Mouse (Mus musculus): ENCODE measurements around the gene Snx12. TPM values are rescaled to one million over a fixed set of nuclear protein-coding genes. Genes with fewer than 3 reads are reported as not detected.

Gene Snx12
- polyA plus RNA-seq (2015; fragmentation: Nextera tagmentation; extraction: Ambion mirVana): 54.2 and 56.4 TPM in 2 replicates

GRCm38 (mm10) chrX:101221834-101222795, at the start of gene Snx12:
Gene Snx12, minus strand, starts transcription at chrX:101222563.
- Histone ChIP-seq H3K4me3 (ENCODE audit: low read length) (peak within 1 kb of the TSS; percentile 57), H3K27me3 (replicated peaks; ENCODE audit: control insufficient read depth, insufficient read depth, low read length) (no peaks in the 10 kb centered on the region)
- peak; percentile 94 for ATAC-seq

GRCm38 (mm10) chrX:101268755-101269124, 46.4 kb upstream of the Snx12 start, which contains the start of gene Gm20489:
Gene Gm20489, minus strand, starts transcription at chrX:101269023.
- Histone ChIP-seq H3K4me1 (ENCODE audit: control insufficient read depth, insufficient read depth, low read length) (no peaks in the 10 kb centered on the region), H3K27ac (ENCODE audit: low read length) (no peak within 1 kb of the TSS), H3K4me3 (ENCODE audit: low read length) (no peak within 1 kb of the TSS), H3K9me3 (ENCODE audit: control insufficient read depth, low read length) (no peaks in the 10 kb centered on the region), H3K36me3 (ENCODE audit: control insufficient read depth, insufficient read depth, low read length) (no peaks in the 10 kb centered on the region), H3K4me2 (ENCODE audit: low read depth, low read length) (no peak within 1 kb of the TSS), H3K27me3 (replicated peaks; ENCODE audit: control insufficient read depth, insufficient read depth, low read length) (no peaks in the 10 kb centered on the region), H3K9ac (ENCODE audit: low read depth, low read length) (no peak within 1 kb of the TSS)
- ATAC-seq: no peak
- 49% methylated on average over 3 of the region's 3 CpGs for WGBS

More at GRCm38 (mm10) chrX:101221834-101222795, at the start of gene Snx12:
- 15% methylated on average over 55 of the region's 55 CpGs for WGBS
- Histone ChIP-seq H3K9me3 (ENCODE audit: control insufficient read depth, low read length) (no peaks in the 10 kb centered on the region), H3K36me3 (ENCODE audit: control insufficient read depth, insufficient read depth, low read length) (no peaks in the 10 kb centered on the region), H3K4me1 (ENCODE audit: control insufficient read depth, insufficient read depth, low read length) (no peaks in the 10 kb centered on the region), H3K27ac (ENCODE audit: low read length) (peak within 1 kb of the TSS; percentile 61), H3K4me2 (ENCODE audit: low read depth, low read length) (peak within 1 kb of the TSS; percentile 51), H3K9ac (ENCODE audit: low read depth, low read length) (peak within 1 kb of the TSS; percentile 71)

DNA sequence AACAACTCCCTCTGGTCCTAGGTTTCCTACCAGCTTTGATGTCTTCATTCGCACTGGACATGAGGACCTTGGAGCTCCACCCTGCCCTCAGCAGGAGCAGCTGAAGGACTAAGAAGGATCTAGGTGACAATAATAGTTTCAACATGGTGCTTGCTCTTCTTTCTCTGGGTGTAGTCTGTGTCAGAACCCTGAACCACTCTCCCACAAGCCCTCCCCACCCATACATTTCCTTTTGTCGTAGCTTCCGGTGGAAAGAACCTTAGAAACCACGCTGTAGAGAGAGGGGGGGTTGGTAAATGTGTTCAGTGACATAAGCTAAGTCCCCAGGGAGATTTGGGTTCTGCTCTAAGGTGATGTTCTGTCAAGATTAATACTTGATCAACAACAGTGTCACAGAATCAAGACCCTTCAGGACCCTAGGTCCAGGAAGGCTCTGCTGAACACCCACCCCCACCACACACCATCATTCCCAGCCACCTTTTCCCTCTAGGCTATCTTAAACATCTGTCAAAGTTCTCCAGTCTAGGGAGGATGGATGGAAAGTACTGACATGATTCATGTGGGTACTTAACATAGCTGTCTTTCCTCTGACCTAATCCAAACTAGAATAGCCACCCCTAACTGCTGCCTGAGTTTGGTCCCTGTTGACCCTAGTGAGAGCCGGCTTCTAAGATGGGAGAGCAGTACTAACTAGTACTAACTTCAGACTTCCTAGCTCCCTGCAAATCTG, 45.8 kb upstream of the Snx12 start, which contains the start of gene Il2rg:
Gene Il2rg, minus strand, starts transcription at position 231 of the 730 bp plus-strand sequence.
- H3K36me3 ChIP-seq (ENCODE audit: control insufficient read depth, insufficient read depth, low read length): no peaks in the 10 kb centered on the region
- ATAC-seq: no peak
- H3K4me1 ChIP-seq (ENCODE audit: control insufficient read depth, insufficient read depth, low read length): no peaks in the 10 kb centered on the region
- H3K9me3 ChIP-seq (ENCODE audit: control insufficient read depth, low read length): no peaks in the 10 kb centered on the region
- no peak within 1 kb of the TSS for H3K9ac ChIP-seq (ENCODE audit: low read depth, low read length)
- H3K4me3 ChIP-seq (ENCODE audit: low read length): no peak within 1 kb of the TSS
- no peak within 1 kb of the TSS for H3K4me2 ChIP-seq (ENCODE audit: low read depth, low read length)
- 77% methylated on average over 5 of the region's 5 CpGs for WGBS
- no peak within 1 kb of the TSS for H3K27ac ChIP-seq (ENCODE audit: low read length)
- no peaks in the 10 kb centered on the region for H3K27me3 ChIP-seq (replicated peaks; ENCODE audit: control insufficient read depth, insufficient read depth, low read length)

DNA sequence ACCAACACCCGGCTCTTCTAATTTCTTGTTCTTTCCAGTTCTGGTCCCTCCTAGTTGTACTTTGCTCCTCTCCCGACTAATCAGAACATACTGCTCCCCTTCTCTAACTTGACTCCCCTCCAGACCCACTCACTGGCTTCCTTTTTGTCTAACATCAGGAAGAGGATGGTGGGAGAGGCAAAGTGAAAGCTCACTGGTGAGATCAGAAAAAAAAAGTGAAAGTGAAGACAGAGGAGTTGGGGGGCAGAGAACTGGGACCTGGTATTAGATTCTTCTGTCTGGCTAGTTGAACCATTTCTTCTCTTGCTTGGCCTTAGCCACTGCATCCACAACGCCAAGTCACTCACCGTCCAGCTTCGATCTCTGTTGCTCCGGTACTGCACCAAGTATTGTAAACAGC, 44.3 kb upstream of the Snx12 start:
- H3K27me3 ChIP-seq (replicated peaks; ENCODE audit: control insufficient read depth, insufficient read depth, low read length): no peaks in the 10 kb centered on the region
- no peaks in the 10 kb centered on the region for H3K9me3 ChIP-seq (ENCODE audit: control insufficient read depth, low read length)
- no peak overlapping the region for H3K27ac ChIP-seq (ENCODE audit: low read length)
- no peaks in the 10 kb centered on the region for H3K4me1 ChIP-seq (ENCODE audit: control insufficient read depth, insufficient read depth, low read length)
- H3K4me2 ChIP-seq (ENCODE audit: low read depth, low read length): no peak overlapping the region
- H3K9ac ChIP-seq (ENCODE audit: low read depth, low read length): no peak overlapping the region
- no peak overlapping the region for H3K4me3 ChIP-seq (ENCODE audit: low read length)
- no peaks in the 10 kb centered on the region for H3K36me3 ChIP-seq (ENCODE audit: control insufficient read depth, insufficient read depth, low read length)
- ATAC-seq: no peak
- 90% methylated on average over 6 of the region's 6 CpGs for WGBS

GRCm38 (mm10) chrX:101263892-101264291, 41.5 kb upstream of the Snx12 start, which contains the start of gene Gm614:
Gene Gm614, minus strand, starts transcription at chrX:101263992.
- no peak for ATAC-seq
- H3K9ac ChIP-seq (ENCODE audit: low read depth, low read length): no peak within 1 kb of the TSS
- no peak within 1 kb of the TSS for H3K27ac ChIP-seq (ENCODE audit: low read length)
- H3K9me3 ChIP-seq (ENCODE audit: control insufficient read depth, low read length): no peaks in the 10 kb centered on the region
- H3K4me2 ChIP-seq (ENCODE audit: low read depth, low read length): no peak within 1 kb of the TSS
- peaks cover 13% of the 10 kb centered on the region for H3K4me1 ChIP-seq (ENCODE audit: control insufficient read depth, insufficient read depth, low read length)
- no peaks in the 10 kb centered on the region for H3K27me3 ChIP-seq (replicated peaks; ENCODE audit: control insufficient read depth, insufficient read depth, low read length)
- WGBS: 88% methylated on average over 1 of the region's 1 CpGs
- no peaks in the 10 kb centered on the region for H3K36me3 ChIP-seq (ENCODE audit: control insufficient read depth, insufficient read depth, low read length)
- no peak within 1 kb of the TSS for H3K4me3 ChIP-seq (ENCODE audit: low read length)

GRCm38 (mm10) chrX:101260441-101261325, 38.3 kb upstream of the Snx12 start:
- Histone ChIP-seq H3K27me3 (replicated peaks; ENCODE audit: control insufficient read depth, insufficient read depth, low read length) (0 out of 2 replicates have a peak, but pooled peaks cover under 1% of the 10 kb centered on the region), H3K4me2 (ENCODE audit: low read depth, low read length) (0 out of 2 replicates have a peak overlapping the region, but pooled peaks have one; percentile 6), H3K9ac (ENCODE audit: low read depth, low read length) (no peak overlapping the region), H3K36me3 (ENCODE audit: control insufficient read depth, insufficient read depth, low read length) (no peaks in the 10 kb centered on the region), H3K4me3 (ENCODE audit: low read length) (no peak overlapping the region), H3K9me3 (ENCODE audit: control insufficient read depth, low read length) (no peaks in the 10 kb centered on the region), H3K27ac (ENCODE audit: low read length) (peak overlapping the region; percentile 45), H3K4me1 (ENCODE audit: control insufficient read depth, insufficient read depth, low read length) (peaks cover 13% of the 10 kb centered on the region)
- 31% methylated on average over 10 of the region's 13 CpGs for WGBS
- peak; percentile 66 for ATAC-seq

DNA sequence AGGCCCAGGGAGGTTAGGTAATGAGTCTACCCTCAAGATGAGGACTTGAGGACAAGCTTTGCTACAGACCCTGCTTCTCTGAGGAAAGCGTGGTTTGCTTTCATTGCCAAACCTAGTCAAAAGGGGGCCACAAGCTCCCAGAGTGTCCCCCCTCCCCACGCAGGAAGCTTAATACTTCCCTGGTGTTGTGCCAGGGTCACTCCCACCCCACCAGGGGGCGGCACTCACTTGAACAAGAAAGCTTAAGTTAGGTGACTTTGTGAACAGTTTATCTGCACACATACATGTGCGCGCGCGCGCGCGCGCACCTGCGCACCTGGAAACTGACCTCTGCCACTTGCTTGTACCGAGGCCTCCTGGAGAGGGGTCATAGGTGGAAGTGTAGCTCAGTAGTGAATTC, 34.2 kb upstream of the Snx12 start:
- Histone ChIP-seq H3K4me3 (ENCODE audit: low read length) (no peak overlapping the region), H3K27me3 (replicated peaks; ENCODE audit: control insufficient read depth, insufficient read depth, low read length) (0 out of 2 replicates have a peak, but pooled peaks cover 3% of the 10 kb centered on the region), H3K27ac (ENCODE audit: low read length) (no peak overlapping the region), H3K36me3 (ENCODE audit: control insufficient read depth, insufficient read depth, low read length) (no peaks in the 10 kb centered on the region), H3K4me2 (ENCODE audit: low read depth, low read length) (no peak overlapping the region), H3K4me1 (ENCODE audit: control insufficient read depth, insufficient read depth, low read length) (peaks cover 13% of the 10 kb centered on the region), H3K9ac (ENCODE audit: low read depth, low read length) (no peak overlapping the region), H3K9me3 (ENCODE audit: control insufficient read depth, low read length) (no peaks in the 10 kb centered on the region)
- WGBS: 83% methylated on average over 13 of the region's 13 CpGs
- no peak for ATAC-seq

- 7% methylated on average over 26 of the region's 26 CpGs for WGBS
- H3K9ac ChIP-seq (ENCODE audit: low read depth, low read length): peak overlapping the region; percentile 73
- H3K27me3 ChIP-seq (replicated peaks; ENCODE audit: control insufficient read depth, insufficient read depth, low read length): 0 out of 2 replicates have a peak, but pooled peaks cover 3% of the 10 kb centered on the region
Measured at GRCm38 (mm10) chrX:101254740-101255139, 32.4 kb upstream of the Snx12 start.

More at GRCm38 (mm10) chrX:101254740-101255139, 32.4 kb upstream of the Snx12 start:
- no peaks in the 10 kb centered on the region for H3K36me3 ChIP-seq (ENCODE audit: control insufficient read depth, insufficient read depth, low read length)
- peak overlapping the region; percentile 59 for H3K4me3 ChIP-seq (ENCODE audit: low read length)
- peak; percentile 36 for ATAC-seq
- no peaks in the 10 kb centered on the region for H3K4me1 ChIP-seq (ENCODE audit: control insufficient read depth, insufficient read depth, low read length)
- H3K27ac ChIP-seq (ENCODE audit: low read length): peak overlapping the region; percentile 45
- H3K9me3 ChIP-seq (ENCODE audit: control insufficient read depth, low read length): no peaks in the 10 kb centered on the region
- peak overlapping the region; percentile 65 for H3K4me2 ChIP-seq (ENCODE audit: low read depth, low read length)

All from intestine, embryonic 16.5 days (tissue).